Mouse (Mus musculus) mature B cell (primary cell): ENCODE data around the gene Anapc11.

Experiments
- in situ Hi-C: fragments of 300-500 bp; cut with MboI; formaldehyde crosslinking; loops from 2 replicates; pipeline ENCODE4 v1.14.3; 2019

The Anapc11 gene

DNA sequence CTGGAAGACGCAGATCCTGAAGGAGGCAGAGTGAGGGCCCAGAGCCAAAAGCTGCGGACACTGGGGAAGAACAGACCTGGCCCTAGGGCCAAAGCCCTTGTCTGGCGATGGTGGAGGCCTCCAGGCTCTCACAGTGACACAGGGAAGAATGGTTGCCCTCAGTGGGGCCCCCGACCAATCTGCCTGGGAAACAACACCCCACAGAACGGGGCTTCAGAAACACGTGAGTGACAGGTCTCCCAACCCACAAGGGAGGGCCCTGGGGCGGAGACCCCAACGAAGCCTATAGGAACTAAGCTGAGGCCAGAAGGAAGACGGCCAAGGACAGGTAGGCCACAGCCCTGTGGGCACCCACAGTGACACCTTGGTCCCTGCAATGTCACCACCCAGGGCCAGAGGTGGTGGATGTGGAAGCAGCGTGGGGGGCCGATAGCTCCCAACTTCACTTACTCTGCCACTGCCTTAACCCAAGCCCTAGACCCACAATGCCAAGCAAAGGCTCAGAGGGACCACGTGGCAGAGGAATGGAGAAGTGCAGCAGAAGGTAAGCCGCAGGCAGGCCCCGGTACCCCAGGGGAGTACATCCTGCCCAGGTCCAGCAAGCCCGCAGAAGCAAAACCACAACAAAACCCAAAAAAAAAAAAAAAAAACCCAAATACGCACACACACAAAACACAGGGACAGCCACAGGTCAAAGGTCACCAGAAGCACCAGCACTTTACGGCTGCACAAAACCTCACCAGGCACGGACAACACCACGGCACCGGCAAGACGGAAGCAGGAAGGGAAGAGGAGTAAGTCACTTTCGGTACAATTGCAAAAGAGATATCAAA, 29.5 kb downstream of the Anapc11 start:
- in situ Hi-C loops = no loop called here

DNA sequence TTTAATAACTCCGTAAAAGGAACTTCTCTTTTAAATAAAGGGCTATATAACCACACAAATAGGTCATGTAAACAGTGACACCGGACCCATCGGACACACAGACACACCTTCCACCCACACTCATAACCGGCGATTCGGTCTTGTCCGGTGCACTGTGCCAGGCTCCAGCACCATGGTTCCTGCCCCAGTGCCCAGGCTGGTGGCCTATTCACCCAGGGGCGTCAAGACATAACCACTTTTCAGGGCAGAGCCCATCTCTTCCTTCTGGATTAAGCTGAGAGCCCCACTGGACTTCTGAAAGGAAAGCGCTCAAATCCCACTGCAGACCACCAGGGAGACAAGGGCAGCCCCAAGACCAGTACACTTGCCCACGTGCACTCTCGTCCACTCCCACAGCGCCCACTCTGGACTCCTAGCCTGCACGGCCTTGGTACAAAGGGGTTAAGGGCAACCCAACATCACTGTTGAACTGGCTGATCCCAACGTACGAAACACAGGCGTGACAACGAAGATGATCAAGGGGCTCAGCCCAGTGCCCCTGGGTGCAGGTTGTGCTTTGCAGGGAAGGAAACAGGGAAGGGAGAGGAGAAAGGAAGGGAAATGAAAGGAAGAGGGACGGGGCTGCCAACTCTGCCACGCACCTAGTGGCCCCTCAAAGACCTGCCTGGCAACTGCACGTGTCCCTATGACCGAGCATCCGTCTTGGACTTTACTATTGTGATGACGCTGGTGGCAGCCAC, 30.6 kb downstream of the Anapc11 start:
- in situ Hi-C loops = no loop called here

DNA sequence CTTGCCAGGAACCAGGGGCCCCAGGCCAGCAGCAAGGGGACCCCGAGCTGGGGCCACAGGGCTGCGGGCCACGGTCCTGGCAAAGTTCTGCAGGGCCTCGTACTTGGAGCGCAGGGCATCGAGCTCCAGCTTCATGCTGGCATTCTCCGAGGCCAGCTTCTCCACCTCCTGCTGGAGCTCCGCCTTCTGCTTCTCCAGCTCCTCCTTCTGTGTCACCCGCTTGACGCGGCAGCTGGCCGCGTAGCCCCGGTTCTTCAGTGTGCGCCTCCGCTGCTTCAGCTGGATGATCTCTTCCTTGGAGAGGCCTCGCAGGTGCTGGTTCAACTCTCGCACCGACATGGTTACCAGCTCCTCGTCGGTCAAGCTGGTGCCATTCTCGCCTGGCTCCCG, 31.1 kb downstream of the Anapc11 start:
- in situ Hi-C loops = no loop called here

DNA sequence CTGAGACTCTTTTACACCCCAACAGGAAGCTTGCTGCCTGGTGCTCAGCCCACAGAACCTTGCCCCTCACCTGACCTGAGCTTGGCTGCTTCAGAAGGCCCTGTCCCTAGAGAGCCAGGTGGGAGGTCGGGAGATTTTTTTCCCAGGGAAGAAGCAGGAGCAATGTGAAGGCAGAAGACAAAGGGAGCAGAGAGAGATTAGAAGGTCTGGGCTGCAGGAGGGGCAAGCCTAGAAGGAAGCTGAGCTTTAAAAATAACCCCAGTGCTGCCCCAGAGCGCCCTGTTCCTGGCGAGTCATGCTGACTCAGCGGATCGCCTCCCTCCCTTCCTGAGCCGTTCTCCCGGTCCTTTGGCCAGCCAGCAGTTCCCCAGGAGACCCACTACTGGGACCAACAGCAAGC, 31.7 kb downstream of the Anapc11 start:
- in situ Hi-C loops = loop anchor here (5.0 kb wide), 1 partner anchor 42 kb away; the partner anchor contains the start of gene Aspscr1

DNA sequence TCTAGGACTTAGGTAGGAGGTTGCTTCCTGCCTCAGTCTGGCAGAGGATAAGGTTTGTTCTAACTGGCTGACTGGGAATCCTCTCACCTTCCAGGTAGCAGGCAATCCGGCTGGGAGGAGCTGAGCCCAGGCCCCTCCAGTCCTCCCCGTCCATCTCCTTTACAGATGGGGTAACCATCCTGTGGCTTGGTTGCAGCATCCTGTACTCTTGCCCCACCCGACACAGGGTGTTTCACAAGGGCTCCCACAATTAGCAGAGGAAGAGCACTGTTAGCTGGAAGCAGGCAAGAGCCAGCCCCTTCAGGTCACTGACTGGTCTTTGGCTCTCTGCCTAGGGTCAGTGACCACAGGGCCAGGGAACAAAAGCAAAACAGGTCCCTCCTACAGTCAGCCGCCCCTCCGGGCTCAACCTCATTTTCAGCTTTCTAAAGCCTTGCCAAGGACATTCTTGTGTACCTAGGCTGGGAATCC, 32.2 kb downstream of the Anapc11 start:
- in situ Hi-C loops = loop anchor here (5.0 kb wide), 1 partner anchor 42 kb away; the partner anchor contains the start of gene Aspscr1

DNA sequence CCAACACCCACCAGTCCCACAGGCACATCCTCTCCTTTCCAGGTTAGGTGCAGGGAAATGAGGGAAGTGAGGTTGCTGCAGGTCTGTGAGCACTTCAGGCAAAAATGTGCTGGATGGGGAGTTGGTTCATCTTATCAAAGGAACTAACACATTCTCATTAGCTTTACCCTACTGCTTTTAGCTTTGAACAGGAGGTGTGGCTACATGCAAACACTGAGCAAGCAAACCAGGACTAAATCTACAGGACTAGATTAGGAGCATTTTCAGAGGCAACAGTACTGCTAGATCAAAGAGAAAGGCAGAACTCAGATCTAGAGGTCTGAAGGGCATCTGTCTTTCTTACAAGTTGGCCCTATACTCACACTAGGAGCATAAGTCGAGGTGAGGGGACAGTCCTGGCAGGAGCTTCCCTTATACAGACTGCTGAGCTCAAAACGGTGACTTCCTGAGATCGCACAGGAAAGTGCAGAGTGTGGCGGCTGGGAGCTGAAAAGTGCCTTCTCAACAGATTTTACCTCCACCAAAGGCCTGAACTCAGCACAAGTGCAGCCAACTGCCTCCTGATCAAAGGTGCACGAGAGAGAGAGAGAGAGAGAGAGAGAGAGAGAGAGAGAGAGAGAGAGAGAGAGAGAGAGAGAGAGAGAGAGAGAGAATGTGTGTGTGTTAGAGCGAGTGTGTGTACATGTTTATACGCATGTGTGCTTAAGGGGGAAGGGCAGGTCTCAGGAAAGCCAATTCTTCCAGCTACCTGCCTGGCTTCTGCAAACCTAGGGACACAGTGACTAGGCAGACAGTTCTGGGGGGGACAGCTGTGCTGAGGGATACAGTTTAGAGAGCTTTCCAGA, 32.9 kb downstream of the Anapc11 start:
- in situ Hi-C loops = loop anchor here (5.0 kb wide), 1 partner anchor 41 kb away; the partner anchor contains the start of gene Aspscr1

DNA sequence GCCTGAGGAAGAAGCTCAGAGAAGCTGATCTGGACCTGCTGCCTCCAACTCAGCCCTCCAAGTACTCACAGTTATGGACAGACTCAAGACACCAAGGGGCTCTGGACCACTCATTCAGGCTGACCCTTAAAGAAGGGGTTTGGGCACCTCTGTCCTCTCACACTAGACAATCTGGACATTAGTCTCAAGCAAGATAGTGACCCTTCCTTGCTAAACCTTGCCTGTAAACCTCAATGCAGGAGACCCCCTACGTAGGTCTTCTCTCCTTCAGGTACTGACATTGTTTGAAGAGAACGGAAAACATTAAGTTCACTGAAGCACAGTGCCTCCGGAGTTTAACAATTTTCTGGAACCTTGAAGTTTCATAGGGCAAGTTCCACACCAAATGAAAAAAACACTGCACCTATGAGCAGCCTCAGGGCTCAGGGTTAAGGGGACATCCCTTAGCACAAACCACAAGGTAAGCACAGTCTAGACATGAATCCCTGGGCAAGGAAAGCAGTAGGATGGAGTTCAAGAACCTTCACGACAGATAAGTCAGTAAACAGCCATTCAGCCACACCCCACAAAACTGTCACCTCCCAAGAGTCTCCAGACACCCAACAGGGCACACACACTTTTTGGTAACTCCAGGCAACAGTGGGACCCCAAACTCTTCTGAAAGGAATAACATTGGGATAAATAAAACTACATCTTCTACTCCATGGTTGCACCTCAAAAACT, 33.7 kb downstream of the Anapc11 start:
- in situ Hi-C loops = loop anchor here (5.0 kb wide), 1 partner anchor 40 kb away; the partner anchor contains the start of gene Aspscr1

DNA sequence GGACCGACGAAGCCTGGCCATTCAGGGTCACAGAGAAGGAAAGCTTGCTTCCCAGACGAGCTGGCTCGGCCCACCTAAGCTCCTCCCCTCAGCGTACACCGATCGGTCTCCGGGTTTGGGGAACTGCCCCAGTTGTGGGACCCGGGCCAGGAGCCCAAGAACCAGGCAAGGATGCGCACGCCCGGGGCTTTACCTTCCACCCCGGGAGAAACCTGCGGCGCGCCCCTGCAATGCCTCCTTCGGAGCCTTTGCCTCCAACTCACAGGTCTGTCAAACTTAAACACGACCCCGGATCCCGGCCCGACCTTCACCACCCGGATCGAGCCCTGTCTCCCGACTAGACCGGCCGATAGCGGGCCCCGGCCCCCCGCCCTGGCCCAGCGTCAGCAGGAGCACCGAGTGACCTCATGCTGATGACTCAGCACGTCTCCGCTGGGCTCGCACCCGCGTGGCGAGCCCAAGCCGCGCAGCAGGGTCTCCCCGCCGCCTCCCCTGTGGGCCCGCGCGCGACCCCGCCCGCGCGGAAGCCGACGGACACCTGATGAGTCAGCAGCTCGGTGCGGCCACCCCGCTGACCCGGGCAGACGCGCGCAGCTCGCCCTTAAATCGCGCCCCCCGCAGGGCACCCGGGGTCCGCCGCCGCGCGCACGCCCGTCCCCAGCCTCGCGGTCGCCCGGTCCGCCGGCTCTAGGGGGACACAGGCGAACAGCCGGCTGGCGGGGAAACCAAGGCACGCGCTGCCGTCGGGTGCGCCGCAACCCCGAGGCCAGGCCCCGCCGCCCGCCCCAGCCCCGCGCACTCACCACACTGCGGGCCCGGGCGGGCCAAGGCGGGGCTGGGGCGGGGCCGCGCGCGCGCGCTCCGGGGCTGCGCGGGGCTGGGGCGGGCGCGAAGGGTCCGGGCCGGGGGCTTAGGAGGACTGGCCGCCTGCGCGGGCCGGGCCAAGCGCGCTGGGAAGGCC, 34.6 kb downstream of the Anapc11 start:
- in situ Hi-C loops = loop anchor here (5.0 kb wide), 1 partner anchor 39 kb away; the partner anchor contains the start of gene Aspscr1

DNA sequence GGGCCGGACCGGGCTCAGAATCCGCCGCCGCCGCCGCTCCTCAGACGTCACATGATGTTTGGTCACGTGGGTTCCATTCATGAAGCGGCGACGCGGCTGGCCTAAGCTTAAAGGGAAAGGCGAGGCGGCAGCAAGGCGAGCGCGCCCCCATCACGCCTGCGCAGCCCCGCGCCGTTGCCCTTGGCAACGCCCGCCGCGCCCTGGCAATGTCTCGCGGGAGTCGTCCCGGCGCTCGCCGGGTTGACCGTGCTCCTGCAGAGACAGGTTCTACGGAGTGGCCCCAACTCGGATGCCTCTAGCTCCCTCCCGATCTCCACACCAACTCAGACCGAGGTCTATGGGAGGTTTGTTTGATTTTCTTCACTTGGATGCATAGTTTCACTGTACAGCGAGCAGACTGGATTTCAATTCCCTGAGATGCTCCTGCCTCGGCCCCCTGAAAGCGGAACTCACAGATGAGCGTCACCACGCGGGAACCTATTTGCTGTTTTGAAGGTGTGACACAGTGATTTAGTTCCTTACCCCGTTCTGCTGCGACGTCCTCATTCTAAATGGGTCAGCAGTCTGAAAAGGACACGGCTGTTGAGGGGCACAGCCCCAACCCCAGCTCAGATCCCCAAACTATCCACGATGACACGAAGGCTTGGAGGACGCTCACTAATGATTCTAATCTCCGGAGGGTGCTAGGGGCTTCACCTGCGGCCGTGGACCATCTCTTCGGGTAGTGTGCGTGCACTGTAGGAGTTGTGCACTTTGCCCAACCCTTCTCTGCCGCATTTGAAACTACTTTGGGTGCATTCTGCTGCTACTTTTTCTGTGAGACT, 35.5 kb downstream of the Anapc11 start, which contains the start of gene Mafg:
Gene Mafg (minus strand): TSS at position 81 of the 824 bp plus-strand sequence.
- in situ Hi-C loops = loop anchor here (5.0 kb wide), 1 partner anchor 39 kb away; the partner anchor contains the start of gene Aspscr1

DNA sequence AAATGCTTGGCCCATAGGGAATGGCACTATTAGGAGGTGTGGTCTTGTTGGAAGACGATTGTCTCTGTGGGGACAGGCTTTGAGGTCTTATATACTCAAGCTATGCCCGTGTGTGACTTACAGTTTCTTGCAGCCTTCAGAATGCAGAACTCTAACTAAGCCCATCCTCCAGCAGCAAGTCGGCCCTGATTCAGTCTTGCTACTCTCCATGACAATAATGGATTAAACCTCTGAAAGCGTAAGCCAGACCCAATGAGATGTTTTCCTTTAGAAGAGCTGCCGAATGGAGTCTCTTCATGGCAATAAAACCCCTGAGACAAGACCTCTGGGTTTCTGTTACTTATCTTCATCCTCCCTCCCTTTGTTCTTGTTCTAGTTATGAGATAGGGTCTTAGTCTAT, 36.6 kb downstream of the Anapc11 start:
- in situ Hi-C loops = loop anchor here (5.0 kb wide), 1 partner anchor 37 kb away; the partner anchor contains the start of gene Aspscr1

DNA sequence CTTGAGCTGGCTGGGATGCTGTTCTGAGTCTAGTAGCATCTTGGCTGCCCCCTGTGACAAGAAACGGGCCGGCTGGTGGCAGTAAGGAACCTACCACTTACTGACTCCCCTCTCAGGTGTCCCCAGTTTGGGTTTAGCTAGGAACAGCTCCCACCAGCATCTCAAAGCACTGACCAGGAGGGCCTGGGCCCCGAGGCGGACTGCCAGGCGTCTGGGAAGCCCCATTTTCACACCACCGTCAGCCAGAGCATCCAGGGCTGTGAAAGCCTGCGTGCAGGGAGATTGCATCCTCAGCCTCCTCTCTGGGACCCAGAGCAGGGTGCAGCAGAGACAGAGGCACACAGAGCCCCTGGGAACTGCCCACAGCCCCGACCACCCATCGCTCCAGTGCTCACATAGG, 43.0 kb downstream of the Anapc11 start:
- in situ Hi-C loops = no loop called here

DNA sequence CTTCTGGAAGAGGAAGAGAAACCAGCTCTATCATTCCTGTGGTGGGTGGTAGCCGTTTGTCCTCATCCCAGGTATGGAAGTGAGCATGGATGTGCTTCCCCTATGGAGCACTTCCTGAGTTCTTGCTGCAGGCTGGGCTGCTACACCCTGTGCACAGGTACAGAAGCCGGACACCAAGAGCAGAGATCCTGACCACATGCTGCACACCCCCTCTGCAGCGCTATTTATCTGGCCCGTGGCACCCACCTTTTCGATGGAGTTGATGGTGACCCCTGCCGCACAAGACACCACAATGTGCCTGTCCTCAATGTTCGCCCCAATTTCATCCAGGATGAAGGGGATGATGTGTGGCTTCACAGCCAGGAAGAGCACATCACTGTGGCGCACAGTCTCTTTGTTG, 43.6 kb downstream of the Anapc11 start:
- in situ Hi-C loops = no loop called here

DNA sequence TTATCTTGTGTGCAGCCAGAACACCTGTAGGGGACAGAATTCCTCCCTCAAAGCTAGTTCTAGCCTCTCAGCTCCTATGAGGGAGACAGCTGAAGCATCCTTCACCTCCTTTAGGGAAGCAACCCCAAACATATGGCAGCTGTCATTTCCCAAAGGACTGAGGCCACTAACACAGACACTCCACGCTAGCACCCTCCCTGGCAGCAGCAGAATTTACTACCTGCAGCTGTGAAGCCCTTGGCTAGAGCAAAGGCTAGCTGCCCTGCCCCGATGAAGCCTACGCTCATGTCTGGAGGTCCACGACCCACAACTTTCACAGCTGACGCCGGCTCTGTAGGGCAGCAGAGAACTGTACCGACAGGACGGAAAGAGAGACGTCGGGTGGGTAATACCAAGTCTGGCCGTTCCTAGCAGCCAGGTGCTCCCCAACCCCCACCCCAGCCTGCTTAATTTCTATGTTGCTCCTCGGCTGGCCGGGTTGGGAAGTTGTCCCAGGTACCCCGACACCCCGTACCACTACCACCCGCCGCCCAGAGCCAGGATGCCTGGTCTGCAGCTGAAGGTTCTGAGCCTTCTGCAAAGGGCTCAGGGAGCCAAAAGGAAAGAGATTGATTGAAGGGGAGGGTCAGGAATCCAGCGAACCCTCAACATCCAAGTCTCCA, 44.8 kb downstream of the Anapc11 start:
- in situ Hi-C loops = no loop called here

DNA sequence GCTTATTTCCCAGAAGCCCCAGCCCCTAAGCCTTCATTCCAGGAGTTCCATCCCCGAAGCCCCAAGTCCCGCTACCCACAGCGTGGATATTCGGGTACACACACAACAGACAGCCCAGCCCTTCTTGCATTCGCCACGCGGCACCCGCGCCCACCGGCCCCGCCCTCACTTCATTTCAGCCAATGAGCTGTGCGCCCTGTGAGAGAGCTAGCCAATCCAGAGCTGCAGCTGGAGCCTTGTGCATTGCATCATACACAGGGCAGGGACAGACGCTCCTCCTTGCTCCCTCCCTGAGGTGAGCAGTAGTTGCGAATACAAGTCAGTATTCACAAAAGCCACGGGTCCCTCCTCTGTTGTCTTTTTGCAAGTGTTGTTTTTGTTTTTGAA, 45.4 kb downstream of the Anapc11 start, which contains the start of gene Pycr1:
Gene Pycr1 (minus strand): TSS at position 169 of the 387 bp plus-strand sequence.
- in situ Hi-C loops = no loop called here

DNA sequence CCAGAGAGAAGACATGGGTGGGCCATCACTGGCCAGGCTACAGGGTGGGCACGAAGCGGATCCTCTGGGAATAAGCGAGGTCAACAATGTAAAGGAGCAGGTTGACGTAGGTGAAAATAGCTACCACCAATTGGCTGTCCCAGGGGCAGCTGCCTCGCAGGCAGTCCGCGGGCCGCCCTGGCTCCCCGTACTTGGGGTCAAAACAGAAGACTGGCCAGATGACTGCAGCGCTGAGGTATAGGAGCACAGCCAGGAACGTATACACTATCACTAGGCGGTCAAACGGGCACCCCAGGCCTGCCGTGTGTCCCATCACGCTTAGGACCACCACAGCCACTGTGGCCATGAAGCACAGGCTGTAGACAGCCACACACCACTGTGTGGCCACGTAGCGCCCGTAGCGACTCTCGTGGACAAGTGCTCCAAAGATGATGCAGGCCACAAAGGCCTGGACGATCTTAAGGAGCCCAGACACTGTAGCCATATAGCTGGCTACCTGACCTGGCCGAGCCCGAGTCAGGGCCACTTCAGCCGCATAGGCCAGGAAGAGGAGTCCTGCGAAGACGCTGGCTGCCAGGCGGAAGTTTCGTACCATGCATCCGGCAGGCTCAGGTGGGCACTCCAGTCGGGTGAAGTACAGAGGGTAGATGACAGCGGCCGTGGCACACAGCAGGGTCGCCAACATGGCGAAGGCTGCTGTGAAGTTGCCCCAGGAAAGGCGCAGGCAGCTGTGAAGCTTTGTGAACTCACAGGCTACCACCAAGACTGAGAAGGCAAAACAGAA, 49.0 kb downstream of the Anapc11 start:
- in situ Hi-C loops = no loop called here

DNA sequence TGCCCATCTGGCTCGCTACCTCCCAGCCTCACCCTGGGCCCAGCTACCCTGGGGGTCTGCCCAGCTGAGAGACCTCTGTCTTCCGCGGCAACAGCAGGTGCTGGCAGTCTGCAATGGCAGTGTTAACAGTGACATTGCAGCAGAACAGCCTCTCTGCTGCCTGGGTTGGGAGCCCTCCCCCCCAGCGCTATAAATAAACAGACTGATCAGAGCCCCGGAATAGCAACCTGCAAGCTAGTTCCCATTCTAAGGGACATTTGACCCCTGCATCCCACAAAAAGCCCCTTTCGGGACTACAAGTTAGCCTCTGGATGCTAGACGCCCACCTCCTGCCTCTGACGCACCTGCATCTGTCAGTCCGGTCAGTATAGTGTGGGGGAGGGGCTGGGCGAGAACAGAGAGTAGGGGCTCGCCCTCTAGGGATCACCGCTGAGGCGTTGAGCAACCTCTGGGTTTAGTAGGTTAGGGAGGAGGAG, 49.8 kb downstream of the Anapc11 start, which contains the start of gene Myadml2:
Gene Myadml2 (minus strand): TSS at position 158 of the 476 bp plus-strand sequence.
- in situ Hi-C loops = no loop called here

DNA sequence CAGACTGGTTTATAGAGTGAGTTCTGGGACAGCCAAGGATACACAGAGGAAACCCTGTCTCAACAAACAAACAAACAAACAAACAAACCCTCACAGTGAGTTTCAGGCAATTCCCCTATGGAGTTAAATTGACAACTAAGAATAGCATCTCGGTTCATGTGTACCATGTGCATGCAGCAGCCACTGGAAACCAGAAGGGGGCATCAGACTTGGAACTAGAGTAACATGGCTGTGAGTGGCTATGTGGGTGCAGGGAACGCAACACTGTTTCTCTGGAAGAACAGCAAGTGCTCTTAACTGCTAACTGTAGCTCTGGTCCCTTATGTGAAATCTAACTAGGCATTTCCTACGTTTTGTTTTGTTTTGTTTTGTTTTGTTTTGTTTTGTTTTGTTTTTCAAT, 53.7 kb downstream of the Anapc11 start:
- in situ Hi-C loops = no loop called here
